Comparison of ENCODE assay signal across 17 mouse cellular contexts in the genomic region with DNA sequence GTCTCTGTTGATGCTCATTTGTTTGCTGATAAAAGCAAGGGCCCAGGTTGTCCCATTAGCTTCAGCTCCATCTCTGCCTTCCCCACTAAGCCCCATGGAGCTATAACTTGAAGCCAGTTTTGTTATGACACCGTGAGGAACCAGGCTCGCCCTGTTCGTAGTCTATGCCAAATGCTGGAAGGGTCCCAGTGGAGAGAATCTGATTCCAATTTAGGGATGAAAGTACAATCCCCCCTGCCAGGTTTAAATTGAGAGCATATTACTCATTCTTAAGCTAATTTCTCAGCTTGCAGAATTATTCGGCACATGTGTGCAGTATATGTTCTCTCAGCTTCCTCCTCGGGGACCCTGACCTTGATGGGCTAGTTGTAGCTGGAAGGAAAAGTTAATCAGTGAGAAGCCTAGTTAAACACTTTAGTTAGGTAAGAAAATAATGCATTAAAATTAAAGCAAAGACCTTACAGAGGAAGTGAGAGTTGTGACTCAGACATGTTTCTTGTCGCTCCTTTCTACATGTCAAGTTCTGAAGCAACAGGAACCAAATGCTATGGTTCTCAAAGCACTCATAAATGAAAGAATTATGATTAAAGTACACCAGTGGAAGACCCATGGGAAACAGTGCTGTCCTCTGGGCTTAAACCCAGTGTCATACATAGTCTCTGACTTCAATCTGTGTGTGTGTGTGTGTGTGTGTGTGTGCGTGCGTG.
DNase-seq lines count a peak whose midpoint lies in the region; ATAC-seq and TF ChIP-seq lines count a peak whose summit lies in the region.
"Had no signal": no experiment of that assay in that cellular context is flagged by ENCODE, and none has a peak within 500 bp of the region (broad histone marks: within the 10 kb centered on the region; RNA-seq: fewer than 3 reads in every experiment).

No protein-coding gene starts in this region.

- 0 out of 2 replicates have a peak overlapping the region, but pooled peaks have one; percentile 7 for H3K27ac ChIP-seq in kidney, embryonic 16.5 days (ENCODE audit: low read length)
- H3K27ac ChIP-seq in kidney, embryonic 14.5 days (ENCODE audit: low read depth, low read length), result no peak overlapping the region
- H3K27ac ChIP-seq in bone marrow macrophage, adult 2 months (ENCODE audit: insufficient read depth, low read depth, low read length), result peak overlapping the region; percentile 40
- peak overlapping the region; percentile 61 for H3K27ac ChIP-seq in embryonic facial prominence, embryonic 15.5 days (replicated peaks)
- no peak overlapping the region for H3K27ac ChIP-seq in thymus, adult 2 months (ENCODE audit: control insufficient read depth, insufficient read depth, low read length)
- H3K27ac ChIP-seq: liver, embryonic 14.5 days had no signal

- peaks cover 8% of the 10 kb centered on the region; the same call in 1 of the 2 replicates for H3K4me1 ChIP-seq in kidney, embryonic 16.5 days (ENCODE audit: insufficient read depth, low read length)
- H3K4me1 ChIP-seq in kidney, embryonic 14.5 days (ENCODE audit: control insufficient read depth, insufficient read depth, low read length), result no peaks in the 10 kb centered on the region
- peaks cover 15% of the 10 kb centered on the region for H3K4me1 ChIP-seq in bone marrow macrophage, adult 2 months (ENCODE audit: control insufficient read depth, insufficient read depth, low read length)
- H3K4me1 ChIP-seq in embryonic facial prominence, embryonic 15.5 days, result no peaks in the 10 kb centered on the region
- no peaks in the 10 kb centered on the region for H3K4me1 ChIP-seq in thymus, adult 2 months (replicated peaks; ENCODE audit: control insufficient read depth, insufficient read depth, low read length)

- no peaks in the 10 kb centered on the region for H3K27me3 ChIP-seq in kidney, embryonic 16.5 days (ENCODE audit: insufficient read depth, low read length)
- H3K27me3 ChIP-seq in kidney, embryonic 14.5 days (ENCODE audit: control insufficient read depth, insufficient read depth, low read length), result no peaks in the 10 kb centered on the region
- no peaks in the 10 kb centered on the region for H3K27me3 ChIP-seq in embryonic facial prominence, embryonic 15.5 days
- no peaks in the 10 kb centered on the region for H3K27me3 ChIP-seq in thymus, adult 2 months (ENCODE audit: control insufficient read depth, insufficient read depth, low read length)

- DNase-seq in liver, result no peak
- DNase-seq in thymus, adult 2 months, result no peak
- DNase-seq: gastrocnemius, postnatal 14 days; lung, postnatal 4 days; spleen, adult 18-20 months; thymus, adult 18-20 months had no signal

- no peak for TF ChIP-seq CTCF in bone marrow macrophage, adult 2 months (IDR thresholded peaks at IDR 0.05; ENCODE audit: low read depth, low read length)
- TF ChIP-seq CTCF in thymus, adult 2 months (IDR thresholded peaks at IDR 0.05; ENCODE audit: borderline replicate concordance, control insufficient read depth, extremely low read depth, insufficient read depth, low read length, poor library complexity), result no peak

- WGBS in kidney, embryonic 16.5 days, result 78% methylated on average over 8 of the region's 8 CpGs
- 88% methylated on average over 8 of the region's 8 CpGs for whole genome bisulfite sequencing in kidney, embryonic 14.5 days
- WGBS in embryonic facial prominence, embryonic 15.5 days, result 38% methylated on average over 8 of the region's 8 CpGs
- 91% methylated on average over 8 of the region's 8 CpGs for WGBS in thymus, adult 2 months

- no peak for ATAC-seq in kidney, embryonic 16.5 days (ENCODE audit: low FRiP score, low TSS enrichment)
- ATAC-seq in kidney, embryonic 14.5 days (ENCODE audit: low FRiP score, low TSS enrichment), result no peak
- peak; percentile 76 for ATAC-seq in embryonic facial prominence, embryonic 15.5 days (ENCODE audit: insufficient number of reproducible peaks, low FRiP score, low TSS enrichment, low read depth)
- peak; percentile 64 for ATAC-seq in monocyte, adult 5-6 weeks (replicated peaks; ENCODE audit: insufficient number of reproducible peaks, low FRiP score, low TSS enrichment, poor library complexity, severe bottlenecking)
- no peak for ATAC-seq in inflammation-experienced regulatory T-cells, adult 6 months
- ATAC-seq: CD4-positive, CD25-positive, alpha-beta regulatory T cell, adult 4 months; forebrain, embryonic 16.5 days; intestine, embryonic 16.5 days had no signal

- no peak overlapping the region for H3K9ac ChIP-seq in kidney, embryonic 16.5 days (replicated peaks; ENCODE audit: low read length)
- no peak overlapping the region for H3K9ac ChIP-seq in kidney, embryonic 14.5 days (ENCODE audit: low read depth, low read length)
- no peak overlapping the region for H3K9ac ChIP-seq in embryonic facial prominence, embryonic 15.5 days
- H3K9ac ChIP-seq: liver, embryonic 14.5 days had no signal

- no peak for TF ChIP-seq POLR2A in bone marrow macrophage, adult 2 months (IDR thresholded peaks at IDR 0.05; ENCODE audit: borderline replicate concordance, low read depth, low read length)
- TF ChIP-seq POLR2A in thymus, adult 2 months (IDR thresholded peaks at IDR 0.05; ENCODE audit: control insufficient read depth, extremely low read depth, insufficient read depth, low read length, poor library complexity), result no peak

- H3K4me3 ChIP-seq in kidney, embryonic 16.5 days (ENCODE audit: low read length), result no peak overlapping the region
- H3K4me3 ChIP-seq in kidney, embryonic 14.5 days (ENCODE audit: low read length), result no peak overlapping the region
- no peak overlapping the region for H3K4me3 ChIP-seq in bone marrow macrophage, adult 2 months (ENCODE audit: insufficient read depth, low read length)
- no peak overlapping the region for H3K4me3 ChIP-seq in embryonic facial prominence, embryonic 15.5 days (replicated peaks)
- H3K4me3 ChIP-seq in thymus, adult 2 months (ENCODE audit: control insufficient read depth, insufficient read depth, low read length), result no peak overlapping the region

- H3K4me2 ChIP-seq in kidney, embryonic 16.5 days (replicated peaks; ENCODE audit: low read depth, low read length), result no peak overlapping the region
- no peak overlapping the region for H3K4me2 ChIP-seq in kidney, embryonic 14.5 days (replicated peaks; ENCODE audit: low read depth, low read length)
- no peak overlapping the region for H3K4me2 ChIP-seq in embryonic facial prominence, embryonic 15.5 days (replicated peaks)
- H3K4me2 ChIP-seq: heart, embryonic 11.5 days had no signal

- H3K9me3 ChIP-seq in kidney, embryonic 16.5 days (ENCODE audit: low read length), result no peaks in the 10 kb centered on the region
- H3K9me3 ChIP-seq in kidney, embryonic 14.5 days (ENCODE audit: control insufficient read depth, low read length), result no peaks in the 10 kb centered on the region
- no peaks in the 10 kb centered on the region for H3K9me3 ChIP-seq in embryonic facial prominence, embryonic 15.5 days (replicated peaks)

- H3K36me3 ChIP-seq in kidney, embryonic 16.5 days (ENCODE audit: insufficient read depth, low read length), result no peaks in the 10 kb centered on the region
- H3K36me3 ChIP-seq in kidney, embryonic 14.5 days (ENCODE audit: control insufficient read depth, insufficient read depth, low read length), result no peaks in the 10 kb centered on the region
- H3K36me3 ChIP-seq in embryonic facial prominence, embryonic 15.5 days, result no peaks in the 10 kb centered on the region
- H3K36me3 ChIP-seq in thymus, adult 2 months (ENCODE audit: control insufficient read depth, insufficient read depth, low read length), result no peaks in the 10 kb centered on the region

Comparison
In these comparisons a context has a peak if more than half of its experiments do, and no peak if none do; other contexts are left out.
1. H3K27ac ChIP-seq: peak in kidney, embryonic 16.5 days (single experiment), bone marrow macrophage, adult 2 months (single experiment) and embryonic facial prominence, embryonic 15.5 days (single experiment); none in kidney, embryonic 14.5 days (single experiment) and thymus, adult 2 months (single experiment).
2. ATAC-seq: peak in embryonic facial prominence, embryonic 15.5 days (single experiment) and monocyte, adult 5-6 weeks (single experiment); none in kidney, embryonic 16.5 days (single experiment), kidney, embryonic 14.5 days (single experiment) and inflammation-experienced regulatory T-cells, adult 6 months (single experiment).